Mouse (Mus musculus) embryonic facial prominence, embryonic 12.5 days (tissue): ENCODE measurements around the gene Cpeb4. TPM values are rescaled to one million over a fixed set of nuclear protein-coding genes. Genes with fewer than 3 reads are reported as not detected.

Source experiments
- ATAC-seq: fragments of 200-750 bp; cut with Nextera tagmentation; 2 replicates; pipeline ENCODE4 v1.8.0; 2017; ENCODE audit not compliant: insufficient number of reproducible peaks, insufficient read depth, low FRiP score, low TSS enrichment
- H3K27ac ChIP-seq: fragments of 300-500 bp; sonication (generic); 2 replicates; pipeline ENCODE4 v1.5.1; 2016; ENCODE audit warnings: mild to moderate bottlenecking
- H3K27me3 ChIP-seq: fragments of 300-500 bp; sonication (generic); 2 replicates; pipeline ENCODE4 v1.6.1; 2016; ENCODE audit warnings: mild to moderate bottlenecking, moderate library complexity
- H3K36me3 ChIP-seq: fragments of 300-500 bp; sonication (generic); 2 replicates; pipeline ENCODE4 v1.6.1; 2016; ENCODE audit warnings: mild to moderate bottlenecking
- H3K4me1 ChIP-seq: fragments of 300-500 bp; sonication (generic); 2 replicates; pipeline ENCODE4 v1.6.1; 2016
- H3K4me2 ChIP-seq: fragments of 300-500 bp; sonication (generic); replicated peaks from 2 replicates; pipeline ENCODE4 v1.6.1; 2016; ENCODE audit warnings: mild to moderate bottlenecking, moderate library complexity
- H3K4me3 ChIP-seq: fragments of 300-500 bp; sonication (generic); 2 replicates; pipeline ENCODE4 v1.5.1; 2016; ENCODE audit warnings: mild to moderate bottlenecking
- H3K9ac ChIP-seq: fragments of 300-500 bp; sonication (generic); 2 replicates; pipeline ENCODE4 v1.6.1; 2016; ENCODE audit warnings: mild to moderate bottlenecking, moderate library complexity
- H3K9me3 ChIP-seq: fragments of 300-500 bp; sonication (generic); 2 replicates; pipeline ENCODE4 v1.6.1; 2016; ENCODE audit warnings: mild to moderate bottlenecking, moderate library complexity
- WGBS: fragments of 180-500 bp; shearing (Covaris S2); methylation state at CpG from one replicate; pipeline ENCODE4 v1.1.7; 2016; 5-methylcytosine and 5-hydroxymethylcytosine counted together
- polyA plus RNA-seq: library from polyadenylated mRNA; unstranded; fragments of >200 nt; fragmentation: Nextera tagmentation; extraction: Ambion mirVana; gene quantifications from 2 replicates; pipeline ENCODE4 v1.2.1, GENCODE M21; 2016

Gene Cpeb4
- polyA plus RNA-seq: 4.2 and 5.0 TPM in 2 replicates

- H3K9me3 ChIP-seq: no peaks in the 10 kb centered on the region
- H3K9ac ChIP-seq: peak within 1 kb of the TSS; percentile 73
- no peak for ATAC-seq
- peaks cover 18% of the 10 kb centered on the region for H3K4me1 ChIP-seq
- H3K4me2 ChIP-seq: peak within 1 kb of the TSS; percentile 76
- no peak within 1 kb of the TSS for H3K27ac ChIP-seq
- WGBS: 76% methylated on average over 4 of the region's 4 CpGs
- no peaks in the 10 kb centered on the region for H3K27me3 ChIP-seq
- H3K36me3 ChIP-seq: no peaks in the 10 kb centered on the region
- peak within 1 kb of the TSS; percentile 80 for H3K4me3 ChIP-seq
Measured at GRCm38 (mm10) chr11:31871911-31872310, at the start of gene Cpeb4. Gene Cpeb4 (plus strand): TSS chr11:31872211.

- Histone ChIP-seq H3K9ac (no peak overlapping the region), H3K9me3 (no peaks in the 10 kb centered on the region), H3K4me3 (no peak overlapping the region), H3K27me3 (no peaks in the 10 kb centered on the region), H3K4me2 (no peak overlapping the region), H3K4me1 (peaks cover 3% of the 10 kb centered on the region; the same call in 1 of the 2 replicates), H3K36me3 (no peaks in the 10 kb centered on the region), H3K27ac (no peak overlapping the region)
- ATAC-seq: no peak
- WGBS: 81% methylated on average over 9 of the region's 9 CpGs
Measured at GRCm38 (mm10) chr11:31822556-31822955, 49.5 kb upstream of the Cpeb4 start.

- Histone ChIP-seq H3K27ac (no peak overlapping the region), H3K9me3 (no peaks in the 10 kb centered on the region), H3K4me1 (peaks cover 7% of the 10 kb centered on the region; the same call in 1 of the 2 replicates), H3K4me3 (no peak overlapping the region), H3K9ac (no peak overlapping the region), H3K27me3 (no peaks in the 10 kb centered on the region), H3K4me2 (no peak overlapping the region), H3K36me3 (no peaks in the 10 kb centered on the region)
- WGBS: 93% methylated on average over 7 of the region's 7 CpGs
- ATAC-seq: no peak
Measured at GRCm38 (mm10) chr11:31823513-31823912, 48.5 kb upstream of the Cpeb4 start.

- Histone ChIP-seq H3K27ac (no peak overlapping the region), H3K36me3 (no peaks in the 10 kb centered on the region), H3K9me3 (no peaks in the 10 kb centered on the region), H3K4me3 (no peak overlapping the region), H3K9ac (no peak overlapping the region), H3K4me2 (no peak overlapping the region), H3K27me3 (no peaks in the 10 kb centered on the region), H3K4me1 (peaks cover 7% of the 10 kb centered on the region; the same call in 1 of the 2 replicates)
- 77% methylated on average over 14 of the region's 14 CpGs for WGBS
- no peak for ATAC-seq
Measured at GRCm38 (mm10) chr11:31824504-31825166, 47.4 kb upstream of the Cpeb4 start.

GRCm38 (mm10) chr11:31828011-31828770, 43.8 kb upstream of the Cpeb4 start:
- WGBS: 45% methylated on average over 4 of the region's 4 CpGs
- Histone ChIP-seq H3K4me3 (no peak overlapping the region), H3K4me2 (no peak overlapping the region), H3K9me3 (no peaks in the 10 kb centered on the region), H3K27ac (no peak overlapping the region), H3K36me3 (no peaks in the 10 kb centered on the region), H3K27me3 (no peaks in the 10 kb centered on the region), H3K9ac (no peak overlapping the region), H3K4me1 (0 out of 2 replicates have a peak, but pooled peaks cover 3% of the 10 kb centered on the region)
- ATAC-seq: no peak

GRCm38 (mm10) chr11:31828771-31829072, 43.3 kb upstream of the Cpeb4 start:
- H3K9ac ChIP-seq: no peak overlapping the region
- H3K4me1 ChIP-seq: 0 out of 2 replicates have a peak, but pooled peaks cover 3% of the 10 kb centered on the region
- H3K27ac ChIP-seq: no peak overlapping the region
- no peaks in the 10 kb centered on the region for H3K9me3 ChIP-seq
- no peak for ATAC-seq
- no peaks in the 10 kb centered on the region for H3K36me3 ChIP-seq
- no peaks in the 10 kb centered on the region for H3K27me3 ChIP-seq
- H3K4me3 ChIP-seq: no peak overlapping the region
- 73% methylated on average over 2 of the region's 2 CpGs for WGBS
- no peak overlapping the region for H3K4me2 ChIP-seq

- Histone ChIP-seq H3K27ac (no peak overlapping the region), H3K4me1 (0 out of 2 replicates have a peak, but pooled peaks cover 3% of the 10 kb centered on the region), H3K9me3 (no peaks in the 10 kb centered on the region), H3K27me3 (no peaks in the 10 kb centered on the region), H3K9ac (no peak overlapping the region), H3K36me3 (no peaks in the 10 kb centered on the region), H3K4me3 (no peak overlapping the region), H3K4me2 (no peak overlapping the region)
- 68% methylated on average over 10 of the region's 10 CpGs for WGBS
- ATAC-seq: no peak
Measured at GRCm38 (mm10) chr11:31830213-31831151, 41.5 kb upstream of the Cpeb4 start.

- no peak overlapping the region for H3K9ac ChIP-seq
- no peak for ATAC-seq
- WGBS: 79% methylated on average over 5 of the region's 5 CpGs
Measured at GRCm38 (mm10) chr11:31831451-31831850, 40.6 kb upstream of the Cpeb4 start.

GRCm38 (mm10) chr11:31831983-31832382, 40.0 kb upstream of the Cpeb4 start:
- Histone ChIP-seq H3K27me3 (no peaks in the 10 kb centered on the region), H3K4me2 (no peak overlapping the region), H3K27ac (no peak overlapping the region), H3K9ac (no peak overlapping the region), H3K4me3 (no peak overlapping the region), H3K4me1 (0 out of 2 replicates have a peak, but pooled peaks cover 3% of the 10 kb centered on the region), H3K9me3 (no peaks in the 10 kb centered on the region), H3K36me3 (no peaks in the 10 kb centered on the region)
- WGBS: 84% methylated on average over 5 of the region's 5 CpGs
- no peak for ATAC-seq

More at GRCm38 (mm10) chr11:31831451-31831850, 40.6 kb upstream of the Cpeb4 start:
- no peak overlapping the region for H3K4me3 ChIP-seq
- H3K27ac ChIP-seq: no peak overlapping the region
- no peaks in the 10 kb centered on the region for H3K9me3 ChIP-seq
- no peak overlapping the region for H3K4me2 ChIP-seq
- no peaks in the 10 kb centered on the region for H3K27me3 ChIP-seq
- no peaks in the 10 kb centered on the region for H3K36me3 ChIP-seq
- H3K4me1 ChIP-seq: 0 out of 2 replicates have a peak, but pooled peaks cover 3% of the 10 kb centered on the region

GRCm38 (mm10) chr11:31832439-31832980, 39.5 kb upstream of the Cpeb4 start:
- no peak for ATAC-seq
- Histone ChIP-seq H3K9me3 (no peaks in the 10 kb centered on the region), H3K36me3 (no peaks in the 10 kb centered on the region), H3K9ac (no peak overlapping the region), H3K4me3 (no peak overlapping the region), H3K4me2 (no peak overlapping the region), H3K4me1 (0 out of 2 replicates have a peak, but pooled peaks cover 3% of the 10 kb centered on the region), H3K27me3 (no peaks in the 10 kb centered on the region), H3K27ac (no peak overlapping the region)
- 82% methylated on average over 7 of the region's 7 CpGs for WGBS

GRCm38 (mm10) chr11:31833506-31833905, 38.5 kb upstream of the Cpeb4 start:
- H3K27me3 ChIP-seq: no peaks in the 10 kb centered on the region
- no peaks in the 10 kb centered on the region for H3K36me3 ChIP-seq
- H3K9me3 ChIP-seq: no peaks in the 10 kb centered on the region
- no peak overlapping the region for H3K27ac ChIP-seq
- H3K9ac ChIP-seq: no peak overlapping the region
- H3K4me3 ChIP-seq: no peak overlapping the region
- ATAC-seq: no peak
- no peak overlapping the region for H3K4me2 ChIP-seq
- 47% methylated on average over 2 of the region's 2 CpGs for WGBS
- H3K4me1 ChIP-seq: peaks cover under 1% of the 10 kb centered on the region; the same call in 1 of the 2 replicates
